Mouse (Mus musculus) layer of hippocampus, adult 9-10 months (tissue): ENCODE measurements around the gene Snrpd2.

Experiments used
- DNase-seq: peaks from one replicate; pipeline ENCODE4 v3.0.0; 2022; ENCODE audit warnings: low spot score

Gene Snrpd2

DNA sequence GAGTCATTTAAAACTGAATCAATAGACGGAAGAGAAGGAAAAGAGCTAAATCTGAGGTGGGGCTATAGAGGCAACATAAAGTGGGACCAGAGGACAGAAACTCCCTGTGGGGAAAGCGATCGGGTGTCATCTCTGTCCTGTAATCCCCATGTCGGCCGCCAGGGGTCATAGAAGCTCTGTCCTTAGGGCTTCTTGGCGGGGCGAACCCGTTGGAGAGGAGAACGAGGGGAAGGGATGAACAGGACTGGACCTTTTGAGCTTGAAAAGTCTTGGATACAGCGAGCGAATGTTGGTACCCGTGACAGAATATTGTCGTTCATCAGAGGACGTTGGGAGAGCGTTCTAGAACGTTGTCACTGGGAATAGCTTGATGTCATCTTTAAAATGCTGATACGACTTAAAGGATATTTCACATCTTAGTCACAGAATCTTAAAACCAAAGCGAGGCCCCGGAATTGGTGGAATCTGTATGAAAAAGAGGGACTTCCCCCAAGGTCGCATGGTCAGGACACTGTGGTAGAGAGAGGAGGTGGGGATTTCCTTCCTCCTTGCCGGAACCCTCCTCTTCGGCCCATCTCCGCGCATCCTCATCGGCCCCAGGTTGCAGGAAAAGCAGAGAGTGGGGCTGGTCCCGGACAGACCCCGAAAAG, 29.0 kb downstream of the Snrpd2 start:
- peak; percentile 75 for DNase-seq

DNA sequence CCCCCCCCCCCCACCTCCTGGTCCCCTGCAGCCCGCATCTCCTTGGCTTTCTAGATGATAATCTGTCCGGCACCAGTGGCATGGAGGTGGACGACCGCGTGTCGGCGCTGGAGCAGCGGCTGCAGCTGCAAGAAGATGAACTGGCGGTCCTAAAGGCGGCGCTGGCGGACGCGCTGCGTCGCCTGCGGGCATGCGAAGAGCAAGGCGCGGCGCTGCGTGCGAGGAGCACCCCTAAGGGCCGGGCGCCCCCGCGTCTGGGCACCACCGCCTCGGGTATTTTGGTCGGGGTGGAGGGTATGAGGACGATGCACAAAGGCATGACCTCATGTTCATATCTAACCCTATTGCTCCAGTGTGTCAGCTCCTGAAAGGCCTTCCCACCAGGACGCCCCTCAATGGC, 29.7 kb downstream of the Snrpd2 start:
- no peak for DNase-seq

- DNase-seq: no peak
Observed at GRCm38 (mm10) chr7:19179936-19180335, 30.4 kb downstream of the Snrpd2 start.

GRCm38 (mm10) chr7:19180862-19181429, 31.4 kb downstream of the Snrpd2 start:
- no peak for DNase-seq

- no peak for DNase-seq
Observed at GRCm38 (mm10) chr7:19184250-19184649, 34.7 kb downstream of the Snrpd2 start.

GRCm38 (mm10) chr7:19184758-19185157, 35.2 kb downstream of the Snrpd2 start:
- DNase-seq: no peak

GRCm38 (mm10) chr7:19194676-19195075, 45.2 kb downstream of the Snrpd2 start:
- DNase-seq: no peak

- no peak for DNase-seq
Observed at GRCm38 (mm10) chr7:19196676-19197075, 47.2 kb downstream of the Snrpd2 start.

DNA sequence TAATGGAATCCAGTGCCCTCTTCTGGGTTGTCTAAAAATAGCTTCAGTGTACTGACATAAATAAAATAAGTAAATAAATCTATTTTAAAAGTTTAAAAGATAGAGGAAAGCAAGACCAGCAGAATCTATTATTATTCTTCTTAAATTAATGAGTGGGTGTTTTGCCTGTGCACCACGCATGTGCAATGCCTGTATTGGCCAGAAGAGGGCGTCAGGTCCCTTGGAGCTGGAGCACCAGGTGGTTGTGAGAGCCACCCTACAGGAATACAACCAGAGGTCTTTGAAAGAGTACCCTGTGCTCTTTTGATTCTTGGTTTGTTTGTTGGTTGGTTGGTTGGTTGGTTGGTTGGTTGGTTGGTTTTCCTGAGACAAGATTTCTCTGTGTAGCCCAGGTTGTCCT, 48.5 kb downstream of the Snrpd2 start:
- DNase-seq: no peak

- DNase-seq: no peak
Observed at GRCm38 (mm10) chr7:19201660-19202059, 52.1 kb downstream of the Snrpd2 start.

GRCm38 (mm10) chr7:19202065-19202850, 52.7 kb downstream of the Snrpd2 start:
- DNase-seq: no peak
